Mouse (Mus musculus) forebrain, embryonic 16.5 days (tissue): ENCODE measurements around the gene Stxbp6. TPM values are rescaled to one million over a fixed set of nuclear protein-coding genes. Genes with fewer than 3 reads are reported as not detected.

Source experiments
- ATAC-seq: fragments of 200-750 bp; cut with Nextera tagmentation; 2 replicates; pipeline ENCODE4 v1.8.0; 2017; ENCODE audit warnings: mild to moderate bottlenecking, moderate library complexity
- H3K27ac ChIP-seq: fragments of 300-500 bp; sonication (generic); 2 replicates; pipeline ENCODE4 v1.5.1; 2014; ENCODE audit warnings: low read length, control low read depth
- H3K27me3 ChIP-seq: fragments of 300-500 bp; sonication (generic); replicated peaks from 2 replicates; pipeline ENCODE4 v1.6.1; 2014; ENCODE audit warnings: low read length; ENCODE audit not compliant: control insufficient read depth, insufficient read depth
- H3K36me3 ChIP-seq: fragments of 300-500 bp; sonication (generic); 2 replicates; pipeline ENCODE4 v1.6.1; 2014; ENCODE audit not compliant: control insufficient read depth, insufficient read depth
- H3K4me1 ChIP-seq: fragments of 300-500 bp; sonication (generic); replicated peaks from 2 replicates; pipeline ENCODE4 v1.6.1; 2014; ENCODE audit warnings: low read length; ENCODE audit not compliant: control insufficient read depth, insufficient read depth
- H3K4me2 ChIP-seq: fragments of 300-500 bp; sonication (generic); 2 replicates; pipeline ENCODE4 v1.6.1; 2014; ENCODE audit warnings: mild to moderate bottlenecking, low read length, control low read depth
- H3K4me3 ChIP-seq: fragments of 300-500 bp; sonication (generic); replicated peaks from 2 replicates; pipeline ENCODE4 v1.5.1; 2014; ENCODE audit warnings: mild to moderate bottlenecking, low read length, control low read depth
- H3K9ac ChIP-seq: fragments of 300-500 bp; sonication (generic); replicated peaks from 2 replicates; pipeline ENCODE4 v1.6.1; 2014; ENCODE audit warnings: low read depth, low read length, control low read depth
- H3K9me3 ChIP-seq: fragments of 300-500 bp; sonication (generic); 2 replicates; pipeline ENCODE4 v1.6.1; 2016; ENCODE audit warnings: low read length; ENCODE audit not compliant: control insufficient read depth
- WGBS: fragments of 180-500 bp; shearing (Covaris S2); extraction: QIAGEN DNeasy Blood & Tissue Kit; methylation state at CpG from one replicate; pipeline ENCODE4 v1.1.7; 2014; 5-methylcytosine and 5-hydroxymethylcytosine counted together
- polyA plus RNA-seq: library from polyadenylated mRNA; unstranded; fragments of >200 nt; fragmentation: Nextera tagmentation; extraction: Ambion mirVana; gene quantifications from 2 replicates; pipeline ENCODE4 v1.2.1, GENCODE M21; 2015

Gene Stxbp6
- polyA plus RNA-seq, 1 experiment from 2014 or later = 13.6 TPM

- Histone ChIP-seq H3K9me3 (no peaks in the 10 kb centered on the region), H3K4me2 (no peak overlapping the region), H3K27ac (no peak overlapping the region), H3K4me1 (peaks cover 13% of the 10 kb centered on the region), H3K27me3 (no peaks in the 10 kb centered on the region), H3K36me3 (no peaks in the 10 kb centered on the region), H3K9ac (no peak overlapping the region), H3K4me3 (no peak overlapping the region)
- ATAC-seq = no peak
Measured at GRCm38 (mm10) chr12:45011006-45011405, 63.5 kb downstream of the Stxbp6 start.

GRCm38 (mm10) chr12:45009984-45010611 lies 64.4 kb downstream of the Stxbp6 start:
- H3K9ac ChIP-seq = no peak overlapping the region
- no peak for ATAC-seq
- H3K36me3 ChIP-seq = no peaks in the 10 kb centered on the region
- H3K4me3 ChIP-seq = no peak overlapping the region
- no peaks in the 10 kb centered on the region for H3K27me3 ChIP-seq
- 94% methylated on average over 2 of the region's 2 CpGs for WGBS
- H3K4me1 ChIP-seq = peaks cover 13% of the 10 kb centered on the region
- no peak overlapping the region for H3K4me2 ChIP-seq
- H3K9me3 ChIP-seq = no peaks in the 10 kb centered on the region
- H3K27ac ChIP-seq = no peak overlapping the region

- H3K9me3 ChIP-seq = no peaks in the 10 kb centered on the region
- no peaks in the 10 kb centered on the region for H3K36me3 ChIP-seq
- no peak overlapping the region for H3K27ac ChIP-seq
- H3K27me3 ChIP-seq = no peaks in the 10 kb centered on the region
- no peak for ATAC-seq
- H3K4me2 ChIP-seq = no peak overlapping the region
- no peak overlapping the region for H3K4me3 ChIP-seq
- WGBS = 81% methylated on average over 2 of the region's 2 CpGs
- H3K9ac ChIP-seq = no peak overlapping the region
- peaks cover under 1% of the 10 kb centered on the region; the same call in 1 of the 2 replicates for H3K4me1 ChIP-seq
Measured at GRCm38 (mm10) chr12:45006569-45006968, 67.9 kb downstream of the Stxbp6 start.

GRCm38 (mm10) chr12:45006049-45006448 lies 68.5 kb downstream of the Stxbp6 start:
- H3K27ac ChIP-seq = no peak overlapping the region
- H3K4me3 ChIP-seq = no peak overlapping the region
- H3K4me1 ChIP-seq = no peaks in the 10 kb centered on the region
- H3K9me3 ChIP-seq = no peaks in the 10 kb centered on the region
- H3K4me2 ChIP-seq = no peak overlapping the region
- ATAC-seq = no peak
- WGBS = 80% methylated on average over 4 of the region's 4 CpGs
- H3K36me3 ChIP-seq = no peaks in the 10 kb centered on the region
- no peaks in the 10 kb centered on the region for H3K27me3 ChIP-seq
- H3K9ac ChIP-seq = no peak overlapping the region

GRCm38 (mm10) chr12:45001996-45002395 lies 72.5 kb downstream of the Stxbp6 start:
- Histone ChIP-seq H3K4me1 (no peaks in the 10 kb centered on the region), H3K9ac (no peak overlapping the region), H3K27ac (no peak overlapping the region), H3K27me3 (no peaks in the 10 kb centered on the region), H3K4me3 (no peak overlapping the region), H3K9me3 (no peaks in the 10 kb centered on the region), H3K4me2 (no peak overlapping the region), H3K36me3 (no peaks in the 10 kb centered on the region)
- WGBS = 86% methylated on average over 1 of the region's 1 CpGs
- ATAC-seq = no peak

- Histone ChIP-seq H3K9ac (no peak overlapping the region), H3K4me2 (no peak overlapping the region), H3K4me3 (no peak overlapping the region), H3K9me3 (no peaks in the 10 kb centered on the region), H3K27ac (no peak overlapping the region), H3K27me3 (no peaks in the 10 kb centered on the region), H3K4me1 (no peaks in the 10 kb centered on the region; the same call in 1 of the 2 replicates), H3K36me3 (no peaks in the 10 kb centered on the region)
- 94% methylated on average over 4 of the region's 4 CpGs for WGBS
- ATAC-seq = no peak
Measured at GRCm38 (mm10) chr12:44997422-44997821, 77.1 kb downstream of the Stxbp6 start.

GRCm38 (mm10) chr12:44996897-44997296 lies 77.6 kb downstream of the Stxbp6 start:
- Histone ChIP-seq H3K9me3 (no peaks in the 10 kb centered on the region), H3K4me1 (no peaks in the 10 kb centered on the region; the same call in 1 of the 2 replicates), H3K4me2 (no peak overlapping the region), H3K9ac (no peak overlapping the region), H3K4me3 (no peak overlapping the region), H3K36me3 (no peaks in the 10 kb centered on the region), H3K27ac (no peak overlapping the region), H3K27me3 (no peaks in the 10 kb centered on the region)
- 94% methylated on average over 3 of the region's 3 CpGs for WGBS
- ATAC-seq = no peak

- H3K27me3 ChIP-seq = no peaks in the 10 kb centered on the region
- no peaks in the 10 kb centered on the region for H3K36me3 ChIP-seq
- H3K27ac ChIP-seq = no peak overlapping the region
- no peaks in the 10 kb centered on the region; the same call in 1 of the 2 replicates for H3K4me1 ChIP-seq
- no peaks in the 10 kb centered on the region for H3K9me3 ChIP-seq
- no peak overlapping the region for H3K4me2 ChIP-seq
- H3K9ac ChIP-seq = no peak overlapping the region
- 94% methylated on average over 2 of the region's 2 CpGs for WGBS
- H3K4me3 ChIP-seq = no peak overlapping the region
- no peak for ATAC-seq
Measured at GRCm38 (mm10) chr12:44996274-44996673, 78.2 kb downstream of the Stxbp6 start.

GRCm38 (mm10) chr12:44993391-44993790 lies 81.1 kb downstream of the Stxbp6 start:
- Histone ChIP-seq H3K36me3 (no peaks in the 10 kb centered on the region), H3K9ac (no peak overlapping the region), H3K9me3 (no peaks in the 10 kb centered on the region), H3K27me3 (no peaks in the 10 kb centered on the region), H3K4me3 (no peak overlapping the region), H3K4me2 (no peak overlapping the region), H3K4me1 (peaks cover 7% of the 10 kb centered on the region), H3K27ac (no peak overlapping the region)
- 62% methylated on average over 3 of the region's 3 CpGs for WGBS
- ATAC-seq = no peak

- H3K27ac ChIP-seq = no peak overlapping the region
- H3K4me1 ChIP-seq = peaks cover 7% of the 10 kb centered on the region
- no peaks in the 10 kb centered on the region for H3K9me3 ChIP-seq
- H3K4me3 ChIP-seq = no peak overlapping the region
- no peak overlapping the region for H3K9ac ChIP-seq
- no peaks in the 10 kb centered on the region for H3K27me3 ChIP-seq
- no peak overlapping the region for H3K4me2 ChIP-seq
- 88% methylated on average over 4 of the region's 4 CpGs for WGBS
- no peak for ATAC-seq
- no peaks in the 10 kb centered on the region for H3K36me3 ChIP-seq
Measured at GRCm38 (mm10) chr12:44992847-44993246, 81.7 kb downstream of the Stxbp6 start.
